Mouse (Mus musculus): ENCODE measurements around the gene Lrrc1.

Lrrc1 gene

GRCm38 (mm10) chr9:77502171-77502547 is 42.5 kb downstream of the Lrrc1 start:
- DNase-seq (ENCODE audit: low read depth, low spot score): no peak

- DNase-seq (ENCODE audit: low read depth, low spot score): no peak
Observed at GRCm38 (mm10) chr9:77499084-77499483, 45.6 kb downstream of the Lrrc1 start.

GRCm38 (mm10) chr9:77498406-77498805 is 46.3 kb downstream of the Lrrc1 start:
- DNase-seq (ENCODE audit: low read depth, low spot score): no peak

- no peak for DNase-seq (ENCODE audit: low read depth, low spot score)
Observed at GRCm38 (mm10) chr9:77497173-77497572, 47.5 kb downstream of the Lrrc1 start.

GRCm38 (mm10) chr9:77496540-77497062 is 48.1 kb downstream of the Lrrc1 start:
- no peak for DNase-seq (ENCODE audit: low read depth, low spot score)

- DNase-seq (ENCODE audit: low read depth, low spot score): no peak
Observed at GRCm38 (mm10) chr9:77494307-77494706, 50.4 kb downstream of the Lrrc1 start.

- DNase-seq (ENCODE audit: low read depth, low spot score): no peak
Observed at GRCm38 (mm10) chr9:77488611-77489010, 56.1 kb downstream of the Lrrc1 start.

- DNase-seq (ENCODE audit: low read depth, low spot score): no peak
Observed at GRCm38 (mm10) chr9:77487427-77487826, 57.2 kb downstream of the Lrrc1 start.

- DNase-seq (ENCODE audit: low read depth, low spot score): no peak
Observed at GRCm38 (mm10) chr9:77485915-77486314, 58.8 kb downstream of the Lrrc1 start.

GRCm38 (mm10) chr9:77484751-77485150 is 59.9 kb downstream of the Lrrc1 start:
- DNase-seq (ENCODE audit: low read depth, low spot score): no peak

- DNase-seq (ENCODE audit: low read depth, low spot score): no peak
Observed at GRCm38 (mm10) chr9:77483559-77483958, 61.1 kb downstream of the Lrrc1 start.

- DNase-seq (ENCODE audit: low read depth, low spot score): no peak
Observed at GRCm38 (mm10) chr9:77482281-77482680, 62.4 kb downstream of the Lrrc1 start.

- no peak for DNase-seq (ENCODE audit: low read depth, low spot score)
Observed at GRCm38 (mm10) chr9:77481380-77481779, 63.3 kb downstream of the Lrrc1 start.

- no peak for DNase-seq (ENCODE audit: low read depth, low spot score)
Observed at GRCm38 (mm10) chr9:77480574-77481319, 63.9 kb downstream of the Lrrc1 start.

- DNase-seq (ENCODE audit: low read depth, low spot score): no peak
Observed at GRCm38 (mm10) chr9:77480001-77480400, 64.7 kb downstream of the Lrrc1 start.

GRCm38 (mm10) chr9:77478166-77478920 is 66.3 kb downstream of the Lrrc1 start:
- DNase-seq (ENCODE audit: low read depth, low spot score): no peak

GRCm38 (mm10) chr9:77474535-77474934 is 70.1 kb downstream of the Lrrc1 start:
- no peak for DNase-seq (ENCODE audit: low read depth, low spot score)

GRCm38 (mm10) chr9:77472557-77472956 is 72.1 kb downstream of the Lrrc1 start:
- DNase-seq (ENCODE audit: low read depth, low spot score): no peak

GRCm38 (mm10) chr9:77471646-77472220 is 72.9 kb downstream of the Lrrc1 start:
- no peak for DNase-seq (ENCODE audit: low read depth, low spot score)

GRCm38 (mm10) chr9:77469791-77470607 is 74.7 kb downstream of the Lrrc1 start:
- peak; percentile 71 for DNase-seq (ENCODE audit: low read depth, low spot score)

GRCm38 (mm10) chr9:77466926-77467325 is 77.7 kb downstream of the Lrrc1 start:
- peak; percentile 38 for DNase-seq (ENCODE audit: low read depth, low spot score)

GRCm38 (mm10) chr9:77465401-77465800 is 79.3 kb downstream of the Lrrc1 start:
- no peak for DNase-seq (ENCODE audit: low read depth, low spot score)
